Mouse (Mus musculus) stomach, embryonic 14.5 days (tissue): Measurements from ENCODE around the gene Myl4. TPM values are rescaled to one million over a fixed set of nuclear protein-coding genes. Genes with fewer than 3 reads are reported as not detected.

Experiments used
- ATAC-seq: fragments of 200-750 bp; cut with Nextera tagmentation; 2 replicates; pipeline ENCODE4 v1.8.0; 2017; ENCODE audit warnings: low read depth, moderate TSS enrichment; ENCODE audit not compliant: insufficient number of reproducible peaks, insufficient read depth, low FRiP score
- H3K27ac ChIP-seq: fragments of 300-500 bp; sonication (generic); 2 replicates; pipeline ENCODE4 v1.5.1; 2014; ENCODE audit warnings: mild to moderate bottlenecking, low read length, moderate library complexity, mixed read lengths
- H3K27me3 ChIP-seq: fragments of 300-500 bp; sonication (generic); 2 replicates; pipeline ENCODE4 v1.6.1; 2014; ENCODE audit warnings: low read length, control low read depth, mixed read lengths; ENCODE audit not compliant: control insufficient read depth, insufficient read depth
- H3K36me3 ChIP-seq: fragments of 300-500 bp; sonication (generic); 2 replicates; pipeline ENCODE4 v1.6.1; 2014; ENCODE audit warnings: mild to moderate bottlenecking, control low read depth, low read length, moderate library complexity, mixed read lengths; ENCODE audit not compliant: control insufficient read depth, insufficient read depth
- H3K4me1 ChIP-seq: fragments of 300-500 bp; sonication (generic); 2 replicates; pipeline ENCODE4 v1.6.1; 2014; ENCODE audit warnings: low read length, control low read depth, mixed read lengths; ENCODE audit not compliant: control insufficient read depth, insufficient read depth
- H3K4me2 ChIP-seq: fragments of 300-500 bp; sonication (generic); replicated peaks from 2 replicates; pipeline ENCODE4 v1.6.1; 2014; ENCODE audit warnings: low read depth, low read length, control low read depth
- H3K4me3 ChIP-seq: fragments of 300-500 bp; sonication (generic); 2 replicates; pipeline ENCODE4 v1.5.1; 2014; ENCODE audit warnings: low read depth, low read length, control low read depth
- H3K9ac ChIP-seq: fragments of 300-500 bp; sonication (generic); replicated peaks from 2 replicates; pipeline ENCODE4 v1.6.1; 2014; ENCODE audit warnings: low read depth, mild to moderate bottlenecking, control low read depth, low read length, moderate library complexity, mixed read lengths
- H3K9me3 ChIP-seq: fragments of 300-500 bp; sonication (generic); 2 replicates; pipeline ENCODE4 v1.6.1; 2016; ENCODE audit warnings: low read depth, low read length, control low read depth; ENCODE audit not compliant: control insufficient read depth
- WGBS: fragments of 180-500 bp; shearing (Covaris S2); extraction: QIAGEN DNeasy Blood & Tissue Kit; methylation state at CpG from one replicate; pipeline ENCODE4 v1.1.7; 2014; 5-methylcytosine and 5-hydroxymethylcytosine counted together
- polyA plus RNA-seq: library from polyadenylated mRNA; unstranded; fragments of >200 nt; fragmentation: Nextera tagmentation; extraction: Ambion mirVana; gene quantifications from 2 replicates; pipeline ENCODE4 v1.2.1, GENCODE M21; 2014

The Myl4 gene
- polyA plus RNA-seq, 1 experiment from 2014 or later = 6.7 TPM

- H3K4me3 ChIP-seq = no peak overlapping the region
- no peak for ATAC-seq
- no peak overlapping the region for H3K9ac ChIP-seq
- no peaks in the 10 kb centered on the region for H3K36me3 ChIP-seq
- no peak overlapping the region for H3K27ac ChIP-seq
- H3K4me2 ChIP-seq = no peak overlapping the region
- H3K9me3 ChIP-seq = no peaks in the 10 kb centered on the region
- no peaks in the 10 kb centered on the region for H3K27me3 ChIP-seq
- WGBS = 51% methylated on average over 10 of the region's 10 CpGs
- no peaks in the 10 kb centered on the region for H3K4me1 ChIP-seq
Measured at GRCm38 (mm10) chr11:104576772-104577612, 26.5 kb downstream of the Myl4 start.

DNA sequence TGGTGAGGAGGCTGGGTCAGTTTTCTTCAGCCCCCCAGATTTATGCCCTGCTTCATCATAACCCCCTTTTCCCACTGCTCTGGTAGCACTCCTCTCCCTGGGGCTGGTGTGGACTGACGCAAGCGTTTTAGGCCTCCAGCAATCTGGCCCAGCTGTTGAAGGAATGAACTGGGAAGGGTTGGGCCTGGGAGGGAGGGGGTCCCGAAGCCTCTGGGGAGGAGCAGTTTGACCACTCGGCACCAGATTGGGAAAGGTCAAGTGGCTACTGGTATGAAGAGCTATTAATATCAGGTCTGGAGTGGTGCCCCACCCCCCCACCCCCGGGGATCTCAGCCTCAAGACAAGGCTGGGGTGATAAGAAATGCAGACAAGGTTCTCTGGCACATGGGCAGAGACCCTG, 27.6 kb downstream of the Myl4 start:
- 28% methylated on average over 5 of the region's 5 CpGs for WGBS
- Histone ChIP-seq H3K4me3 (no peak overlapping the region), H3K36me3 (no peaks in the 10 kb centered on the region), H3K4me1 (no peaks in the 10 kb centered on the region), H3K27ac (no peak overlapping the region), H3K9me3 (no peaks in the 10 kb centered on the region), H3K27me3 (no peaks in the 10 kb centered on the region), H3K4me2 (no peak overlapping the region), H3K9ac (no peak overlapping the region)
- no peak for ATAC-seq

- no peak overlapping the region for H3K4me3 ChIP-seq
- 83% methylated on average over 9 of the region's 9 CpGs for WGBS
- ATAC-seq = no peak
- H3K36me3 ChIP-seq = no peaks in the 10 kb centered on the region
- H3K27me3 ChIP-seq = no peaks in the 10 kb centered on the region
- no peaks in the 10 kb centered on the region for H3K9me3 ChIP-seq
- H3K27ac ChIP-seq = no peak overlapping the region
- no peak overlapping the region for H3K4me2 ChIP-seq
- no peaks in the 10 kb centered on the region for H3K4me1 ChIP-seq
- no peak overlapping the region for H3K9ac ChIP-seq
Measured at GRCm38 (mm10) chr11:104579084-104579483, 28.6 kb downstream of the Myl4 start.

DNA sequence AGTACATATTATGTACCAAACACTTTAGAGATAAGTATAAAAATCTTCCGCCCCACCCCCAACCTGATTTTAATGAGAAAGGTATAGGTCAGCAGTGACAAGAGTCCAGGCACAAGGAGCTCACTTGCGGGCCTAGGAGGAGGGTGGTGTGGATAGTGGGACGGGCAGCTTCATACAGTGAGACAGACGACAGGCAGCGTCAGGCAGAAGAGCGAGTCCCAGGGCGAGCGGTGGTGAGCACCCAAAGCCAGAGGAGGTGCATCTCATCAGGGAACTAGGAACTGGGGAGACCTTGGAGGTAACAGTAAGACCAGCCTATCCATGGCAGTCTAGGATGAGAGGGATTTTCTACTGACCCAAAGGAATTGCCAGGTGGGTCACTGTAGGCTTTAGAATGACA, 29.1 kb downstream of the Myl4 start:
- H3K36me3 ChIP-seq = no peaks in the 10 kb centered on the region
- H3K9me3 ChIP-seq = no peaks in the 10 kb centered on the region
- no peak overlapping the region for H3K4me3 ChIP-seq
- no peak overlapping the region for H3K27ac ChIP-seq
- H3K4me2 ChIP-seq = no peak overlapping the region
- no peak overlapping the region for H3K9ac ChIP-seq
- H3K27me3 ChIP-seq = no peaks in the 10 kb centered on the region
- ATAC-seq = no peak
- no peaks in the 10 kb centered on the region for H3K4me1 ChIP-seq
- 93% methylated on average over 8 of the region's 8 CpGs for WGBS

GRCm38 (mm10) chr11:104580091-104580490, 29.6 kb downstream of the Myl4 start:
- Histone ChIP-seq H3K27ac (no peak overlapping the region), H3K36me3 (no peaks in the 10 kb centered on the region), H3K4me2 (no peak overlapping the region), H3K9me3 (no peaks in the 10 kb centered on the region), H3K9ac (no peak overlapping the region), H3K27me3 (no peaks in the 10 kb centered on the region), H3K4me3 (no peak overlapping the region), H3K4me1 (no peaks in the 10 kb centered on the region)
- WGBS = 68% methylated on average over 6 of the region's 6 CpGs
- no peak; the same call in 1 of the 2 replicates for ATAC-seq

DNA sequence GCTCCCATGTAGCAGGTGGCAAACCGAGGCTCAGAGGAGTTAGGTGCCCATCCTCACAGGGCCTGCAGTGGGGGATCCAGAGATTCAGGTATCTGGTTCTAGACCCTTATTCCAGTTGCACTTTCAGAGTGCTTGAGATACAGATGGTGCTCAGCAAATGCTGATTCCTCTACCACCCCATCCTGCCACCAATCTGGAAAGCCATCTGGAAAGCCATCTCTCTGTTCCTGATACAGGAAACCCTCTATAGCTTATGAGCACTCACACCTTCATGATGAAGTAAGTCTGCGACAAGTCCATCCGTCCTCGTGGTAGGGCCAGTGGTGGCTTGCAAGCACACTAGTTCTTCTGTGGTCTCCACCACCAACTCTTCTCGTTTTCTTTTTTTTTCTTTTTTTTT, 30.1 kb downstream of the Myl4 start:
- Histone ChIP-seq H3K36me3 (no peaks in the 10 kb centered on the region), H3K4me2 (no peak overlapping the region), H3K27me3 (no peaks in the 10 kb centered on the region), H3K27ac (no peak overlapping the region), H3K9me3 (no peaks in the 10 kb centered on the region), H3K9ac (no peak overlapping the region), H3K4me1 (no peaks in the 10 kb centered on the region), H3K4me3 (no peak overlapping the region)
- WGBS = 88% methylated on average over 5 of the region's 5 CpGs
- no peak for ATAC-seq

DNA sequence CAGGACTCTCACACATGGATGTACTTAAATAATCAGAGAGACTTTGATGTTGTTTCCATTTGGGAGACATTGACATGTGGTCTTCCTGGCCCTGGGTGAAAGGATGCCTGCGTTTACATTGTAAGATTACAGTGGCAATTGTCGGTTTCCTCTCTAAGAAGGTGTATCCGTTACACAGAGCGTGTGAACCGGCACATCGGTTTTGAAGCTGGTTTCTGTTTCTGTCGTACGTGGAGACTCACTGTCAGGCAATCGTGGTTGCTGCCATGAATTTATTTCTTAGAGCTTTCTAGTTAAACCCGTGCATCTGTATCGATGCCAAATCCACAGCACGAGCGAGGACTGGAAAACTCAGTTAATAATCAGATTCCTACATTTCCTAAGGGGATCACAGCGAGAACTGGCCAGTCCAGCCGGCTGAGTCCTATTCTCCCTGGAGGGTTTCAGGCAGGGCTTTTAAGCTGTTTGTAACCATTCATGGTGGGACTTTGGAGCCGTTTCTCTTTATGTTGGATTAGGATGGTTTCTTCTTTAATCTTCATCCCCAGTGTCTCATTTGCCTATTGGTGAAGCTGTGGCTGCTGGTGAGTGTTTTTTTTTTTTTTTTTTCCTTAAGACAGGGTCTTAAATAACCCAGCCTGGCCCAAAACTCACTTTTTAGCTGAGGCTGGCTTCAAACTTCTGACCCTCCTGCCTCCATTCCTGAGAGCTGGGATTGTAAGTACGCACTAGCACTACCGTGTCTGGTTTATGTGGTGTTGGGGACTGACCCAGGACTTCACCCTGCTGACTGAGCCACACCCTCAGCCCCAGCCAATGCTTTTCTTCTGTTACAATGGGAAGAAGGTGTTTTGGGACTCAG, 31.2 kb downstream of the Myl4 start:
- WGBS = 41% methylated on average over 18 of the region's 18 CpGs
- no peaks in the 10 kb centered on the region for H3K9me3 ChIP-seq
- H3K9ac ChIP-seq = no peak overlapping the region
- no peaks in the 10 kb centered on the region for H3K36me3 ChIP-seq
- ATAC-seq = no peak; the same call in 1 of the 2 replicates
- H3K27me3 ChIP-seq = no peaks in the 10 kb centered on the region
- no peak overlapping the region for H3K4me3 ChIP-seq
- H3K27ac ChIP-seq = no peak overlapping the region
- no peaks in the 10 kb centered on the region for H3K4me1 ChIP-seq
- H3K4me2 ChIP-seq = peak overlapping the region; percentile 20; the same call in 1 of the 2 replicates

GRCm38 (mm10) chr11:104582308-104582606, 31.8 kb downstream of the Myl4 start:
- H3K4me2 ChIP-seq = no peak overlapping the region
- ATAC-seq = no peak
- no peak overlapping the region for H3K27ac ChIP-seq
- no peak overlapping the region for H3K9ac ChIP-seq
- WGBS = 90% methylated on average over 2 of the region's 2 CpGs
- no peaks in the 10 kb centered on the region for H3K4me1 ChIP-seq
- H3K4me3 ChIP-seq = no peak overlapping the region
- H3K9me3 ChIP-seq = no peaks in the 10 kb centered on the region
- no peaks in the 10 kb centered on the region for H3K27me3 ChIP-seq
- H3K36me3 ChIP-seq = no peaks in the 10 kb centered on the region
